Mouse (Mus musculus) heart, adult 18-20 months (tissue): ENCODE measurements around the gene M6pr. TPM values are rescaled to one million over a fixed set of nuclear protein-coding genes. Genes with fewer than 3 reads are reported as not detected.

Experiments
- DNase-seq, 2 experiments: peaks; one replicate each; pipeline ENCODE4 v3.0.0; 2021 to 2022; ENCODE audit warnings: mixed read lengths in 1 of 2
- total RNA-seq, 2 experiments: library from RNA; stranded (reverse); gene quantifications; 2 replicates each; pipeline ENCODE4 v1.2.3; 2021

M6pr gene
- total RNA-seq, 2 experiments from 2014 or later, result 42.5 to 45.6 TPM

- DNase-seq, result peak in 1 of 2 experiments; percentile 20
These were observed 11.0 kb upstream of the M6pr start for GRCm38 (mm10) chr6:122297279-122298222.

GRCm38 (mm10) chr6:122298223-122298609, 10.3 kb upstream of the M6pr start:
- no peak for DNase-seq

GRCm38 (mm10) chr6:122299621-122300133, 8.8 kb upstream of the M6pr start:
- peak in 1 of 2 experiments; percentile 21 for DNase-seq

GRCm38 (mm10) chr6:122302121-122302520, 6.4 kb upstream of the M6pr start:
- DNase-seq, result no peak

GRCm38 (mm10) chr6:122302661-122303060, 5.9 kb upstream of the M6pr start:
- DNase-seq, result no peak

GRCm38 (mm10) chr6:122303526-122303925, 5.0 kb upstream of the M6pr start:
- DNase-seq, result no peak

GRCm38 (mm10) chr6:122304355-122304754, 4.2 kb upstream of the M6pr start:
- peak; percentile 49 to 86 for DNase-seq

- no peak for DNase-seq
These were observed 3.5 kb upstream of the M6pr start for GRCm38 (mm10) chr6:122304790-122305555.

- no peak for DNase-seq
These were observed 1.8 kb upstream of the M6pr start for GRCm38 (mm10) chr6:122306707-122307106.

GRCm38 (mm10) chr6:122308136-122308504, 400 bp upstream of the M6pr start:
- DNase-seq, result no peak

- DNase-seq, result no peak
These were observed 983 bp downstream of the M6pr start for GRCm38 (mm10) chr6:122309446-122309960.

- no peak for DNase-seq
These were observed 1.8 kb downstream of the M6pr start for GRCm38 (mm10) chr6:122310187-122310820.

- no peak for DNase-seq
These were observed 10.2 kb downstream of the M6pr start for GRCm38 (mm10) chr6:122318726-122319125.

- no peak for DNase-seq
These were observed 16.9 kb downstream of the M6pr start for GRCm38 (mm10) chr6:122325361-122325975.

GRCm38 (mm10) chr6:122333081-122333612, 24.6 kb downstream of the M6pr start:
- peak in 1 of 2 experiments; percentile 9 for DNase-seq

- no peak for DNase-seq
These were observed 26.3 kb downstream of the M6pr start for GRCm38 (mm10) chr6:122334786-122335340.

GRCm38 (mm10) chr6:122337546-122337945, 29.0 kb downstream of the M6pr start:
- DNase-seq, result peak; percentile 34 to 38

GRCm38 (mm10) chr6:122339047-122339647, 30.6 kb downstream of the M6pr start:
- peak; percentile 74 to 75 for DNase-seq

- peak; percentile 83 to 87 for DNase-seq
These were observed 31.3 kb downstream of the M6pr start for GRCm38 (mm10) chr6:122339648-122340341.
